Mouse (Mus musculus): Measurements from ENCODE around the gene Gatb. TPM values are rescaled to one million over a fixed set of nuclear protein-coding genes. Genes with fewer than 3 reads are reported as not detected.

Gene Gatb
- polyA plus RNA-seq, 1 experiment from 2014 or later, result 21.6 TPM

- Histone ChIP-seq H3K4me2 (replicated peaks) (no peak overlapping the region), H3K4me1 (replicated peaks; ENCODE audit: control insufficient read depth, insufficient read depth, low read length) (no peaks in the 10 kb centered on the region), H3K27ac (no peak overlapping the region), H3K9ac (no peak overlapping the region), H3K4me3 (replicated peaks; ENCODE audit: low read length) (no peak overlapping the region), H3K9me3 (ENCODE audit: control insufficient read depth, low read length) (no peaks in the 10 kb centered on the region), H3K36me3 (replicated peaks; ENCODE audit: control insufficient read depth, insufficient read depth) (no peaks in the 10 kb centered on the region), H3K27me3 (ENCODE audit: control insufficient read depth, insufficient read depth, low read length) (no peaks in the 10 kb centered on the region)
- ATAC-seq (ENCODE audit: low FRiP score) (no peak), DNase-seq (ENCODE audit: low spot score) (no peak)
- 76% methylated on average over 2 of the region's 2 CpGs for WGBS
These were observed 14.8 kb downstream of the Gatb start for GRCm38 (mm10) chr3:85588701-85589100.

GRCm38 (mm10) chr3:85590090-85590754, 16.3 kb downstream of the Gatb start:
- WGBS, result 90% methylated on average over 3 of the region's 3 CpGs
- Histone ChIP-seq H3K9me3 (ENCODE audit: control insufficient read depth, low read length) (no peaks in the 10 kb centered on the region), H3K36me3 (replicated peaks; ENCODE audit: control insufficient read depth, insufficient read depth) (no peaks in the 10 kb centered on the region), H3K27me3 (ENCODE audit: control insufficient read depth, insufficient read depth, low read length) (no peaks in the 10 kb centered on the region), H3K9ac (no peak overlapping the region), H3K4me1 (replicated peaks; ENCODE audit: control insufficient read depth, insufficient read depth, low read length) (no peaks in the 10 kb centered on the region), H3K27ac (no peak overlapping the region), H3K4me3 (replicated peaks; ENCODE audit: low read length) (no peak overlapping the region), H3K4me2 (replicated peaks) (no peak overlapping the region)
- DNase-seq (ENCODE audit: low spot score) (no peak), ATAC-seq (ENCODE audit: low FRiP score) (no peak)

GRCm38 (mm10) chr3:85592067-85592466, 18.1 kb downstream of the Gatb start:
- no peak for DNase-seq (ENCODE audit: low spot score)
- Histone ChIP-seq H3K36me3 (replicated peaks; ENCODE audit: control insufficient read depth, insufficient read depth) (no peaks in the 10 kb centered on the region), H3K9ac (no peak overlapping the region), H3K27me3 (ENCODE audit: control insufficient read depth, insufficient read depth, low read length) (no peaks in the 10 kb centered on the region), H3K4me2 (replicated peaks) (no peak overlapping the region), H3K27ac (no peak overlapping the region), H3K4me1 (replicated peaks; ENCODE audit: control insufficient read depth, insufficient read depth, low read length) (no peaks in the 10 kb centered on the region), H3K9me3 (ENCODE audit: control insufficient read depth, low read length) (no peaks in the 10 kb centered on the region), H3K4me3 (replicated peaks; ENCODE audit: low read length) (no peak overlapping the region)
- no peak for ATAC-seq (ENCODE audit: low FRiP score)
- 82% methylated on average over 4 of the region's 4 CpGs for WGBS

GRCm38 (mm10) chr3:85592640-85593252, 18.8 kb downstream of the Gatb start:
- Histone ChIP-seq H3K4me1 (replicated peaks; ENCODE audit: control insufficient read depth, insufficient read depth, low read length) (no peaks in the 10 kb centered on the region), H3K27ac (no peak overlapping the region), H3K4me3 (replicated peaks; ENCODE audit: low read length) (no peak overlapping the region), H3K27me3 (ENCODE audit: control insufficient read depth, insufficient read depth, low read length) (no peaks in the 10 kb centered on the region), H3K9me3 (ENCODE audit: control insufficient read depth, low read length) (no peaks in the 10 kb centered on the region), H3K9ac (no peak overlapping the region), H3K4me2 (replicated peaks) (no peak overlapping the region), H3K36me3 (replicated peaks; ENCODE audit: control insufficient read depth, insufficient read depth) (no peaks in the 10 kb centered on the region)
- DNase-seq (ENCODE audit: low spot score), result no peak
- no peak for ATAC-seq (ENCODE audit: low FRiP score)
- WGBS, result 93% methylated on average over 5 of the region's 5 CpGs

GRCm38 (mm10) chr3:85594452-85594851, 20.5 kb downstream of the Gatb start:
- H3K27ac ChIP-seq, result no peak overlapping the region
- H3K9me3 ChIP-seq (ENCODE audit: control insufficient read depth, low read length), result no peaks in the 10 kb centered on the region
- H3K4me3 ChIP-seq (replicated peaks; ENCODE audit: low read length), result no peak overlapping the region
- H3K9ac ChIP-seq, result no peak overlapping the region
- no peaks in the 10 kb centered on the region for H3K27me3 ChIP-seq (ENCODE audit: control insufficient read depth, insufficient read depth, low read length)
- no peaks in the 10 kb centered on the region for H3K4me1 ChIP-seq (replicated peaks; ENCODE audit: control insufficient read depth, insufficient read depth, low read length)
- no peaks in the 10 kb centered on the region for H3K36me3 ChIP-seq (replicated peaks; ENCODE audit: control insufficient read depth, insufficient read depth)
- ATAC-seq (ENCODE audit: low FRiP score) (no peak), DNase-seq (ENCODE audit: low spot score) (no peak)
- WGBS, result 85% methylated on average over 3 of the region's 3 CpGs
- no peak overlapping the region for H3K4me2 ChIP-seq (replicated peaks)

- DNase-seq (ENCODE audit: low spot score) (no peak), ATAC-seq (ENCODE audit: low FRiP score) (no peak)
- Histone ChIP-seq H3K4me1 (replicated peaks; ENCODE audit: control insufficient read depth, insufficient read depth, low read length) (0 out of 2 replicates have a peak, but pooled peaks cover 4% of the 10 kb centered on the region), H3K27me3 (ENCODE audit: control insufficient read depth, insufficient read depth, low read length) (no peaks in the 10 kb centered on the region), H3K4me3 (replicated peaks; ENCODE audit: low read length) (no peak overlapping the region), H3K36me3 (replicated peaks; ENCODE audit: control insufficient read depth, insufficient read depth) (no peaks in the 10 kb centered on the region), H3K27ac (0 out of 2 replicates have a peak overlapping the region, but pooled peaks have one; percentile 20), H3K9me3 (ENCODE audit: control insufficient read depth, low read length) (no peaks in the 10 kb centered on the region), H3K4me2 (replicated peaks) (no peak overlapping the region), H3K9ac (no peak overlapping the region)
- 87% methylated on average over 3 of the region's 3 CpGs for WGBS
These were observed 25.6 kb downstream of the Gatb start for GRCm38 (mm10) chr3:85599526-85599925.

- H3K4me1 ChIP-seq (replicated peaks; ENCODE audit: control insufficient read depth, insufficient read depth, low read length), result 0 out of 2 replicates have a peak, but pooled peaks cover 4% of the 10 kb centered on the region
- ATAC-seq (ENCODE audit: low FRiP score) (no peak; the same call in 1 of the 2 replicates), DNase-seq (ENCODE audit: low spot score) (no peak)
- H3K9ac ChIP-seq, result no peak overlapping the region
- WGBS, result 61% methylated on average over 3 of the region's 3 CpGs
- no peaks in the 10 kb centered on the region for H3K9me3 ChIP-seq (ENCODE audit: control insufficient read depth, low read length)
- H3K27me3 ChIP-seq (ENCODE audit: control insufficient read depth, insufficient read depth, low read length), result no peaks in the 10 kb centered on the region
- no peak overlapping the region for H3K4me3 ChIP-seq (replicated peaks; ENCODE audit: low read length)
- H3K4me2 ChIP-seq (replicated peaks), result no peak overlapping the region
- H3K36me3 ChIP-seq (replicated peaks; ENCODE audit: control insufficient read depth, insufficient read depth), result no peaks in the 10 kb centered on the region
- no peak overlapping the region for H3K27ac ChIP-seq
These were observed 28.0 kb downstream of the Gatb start for GRCm38 (mm10) chr3:85601841-85602305.

- DNase-seq (ENCODE audit: low spot score) (no peak), ATAC-seq (ENCODE audit: low FRiP score) (no peak)
- Histone ChIP-seq H3K4me2 (replicated peaks) (no peak overlapping the region), H3K27ac (no peak overlapping the region), H3K9me3 (ENCODE audit: control insufficient read depth, low read length) (no peaks in the 10 kb centered on the region), H3K9ac (no peak overlapping the region), H3K4me3 (replicated peaks; ENCODE audit: low read length) (no peak overlapping the region), H3K36me3 (replicated peaks; ENCODE audit: control insufficient read depth, insufficient read depth) (no peaks in the 10 kb centered on the region), H3K4me1 (replicated peaks; ENCODE audit: control insufficient read depth, insufficient read depth, low read length) (0 out of 2 replicates have a peak, but pooled peaks cover 4% of the 10 kb centered on the region), H3K27me3 (ENCODE audit: control insufficient read depth, insufficient read depth, low read length) (no peaks in the 10 kb centered on the region)
- 83% methylated on average over 1 of the region's 1 CpGs for WGBS
These were observed 29.9 kb downstream of the Gatb start for GRCm38 (mm10) chr3:85603811-85604210.

GRCm38 (mm10) chr3:85606912-85607311, 33.0 kb downstream of the Gatb start:
- H3K36me3 ChIP-seq (replicated peaks; ENCODE audit: control insufficient read depth, insufficient read depth), result no peaks in the 10 kb centered on the region
- no peak overlapping the region for H3K27ac ChIP-seq
- 91% methylated on average over 3 of the region's 3 CpGs for WGBS
- DNase-seq (ENCODE audit: low spot score) (no peak), ATAC-seq (ENCODE audit: low FRiP score) (no peak)
- H3K27me3 ChIP-seq (ENCODE audit: control insufficient read depth, insufficient read depth, low read length), result no peaks in the 10 kb centered on the region
- H3K4me1 ChIP-seq (replicated peaks; ENCODE audit: control insufficient read depth, insufficient read depth, low read length), result 0 out of 2 replicates have a peak, but pooled peaks cover 2% of the 10 kb centered on the region
- no peak overlapping the region for H3K4me2 ChIP-seq (replicated peaks)
- H3K9me3 ChIP-seq (ENCODE audit: control insufficient read depth, low read length), result no peaks in the 10 kb centered on the region
- H3K4me3 ChIP-seq (replicated peaks; ENCODE audit: low read length), result no peak overlapping the region
- H3K9ac ChIP-seq, result no peak overlapping the region
